Mouse (Mus musculus) ZHBTc4 (cell line): ENCODE data around the gene Cops9.

Experiments
- DNase-seq: peaks from one replicate; pipeline ENCODE4 v3.0.0-alpha.2; 2011; ENCODE audit warnings: low read depth, low spot score

The Cops9 gene

DNA sequence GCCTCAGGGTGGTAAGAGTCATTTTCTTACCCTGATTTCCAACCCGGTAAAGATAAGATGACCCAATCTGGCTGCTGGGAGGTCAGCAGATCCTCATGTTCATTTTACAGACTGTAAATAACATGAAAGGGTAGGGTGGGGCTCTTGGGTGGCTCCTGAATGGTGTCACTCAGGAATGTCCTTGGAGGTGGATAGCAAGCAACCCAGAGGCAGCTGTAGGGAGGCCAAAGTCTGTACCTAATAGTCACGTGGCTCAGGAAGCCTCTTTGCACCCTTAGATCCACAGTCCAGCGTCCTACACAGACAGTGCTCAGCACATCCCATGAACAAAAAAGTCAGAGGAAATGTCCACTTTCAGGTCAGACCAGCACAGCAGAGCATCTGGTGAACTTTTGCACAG is 45.8 kb downstream of the Cops9 start:
- DNase-seq = peak; percentile 22

GRCm38 (mm10) chr1:92594111-92594510 is 47.7 kb downstream of the Cops9 start, which contains the start of gene Olfr1411:
Gene Olfr1411, plus strand, starts transcription at chr1:92594411.
- DNase-seq = no peak
